Mouse (Mus musculus) adrenal gland, postnatal 4 days (tissue): ENCODE data around the gene Gm49405. TPM values are rescaled to one million over a fixed set of nuclear protein-coding genes. Genes with fewer than 3 reads are reported as not detected.
"Not testable (repeated sequence)": the region's sequence is repeated elsewhere in the genome, so short reads cannot be mapped to it uniquely, and the experiment has no call there.

Source experiments
- DNase-seq, 2 experiments: peaks; one replicate each; pipeline ENCODE4 v3.0.0; 2021 to 2022; ENCODE audit warnings: low spot score in 2 of 2, mixed read lengths in 2 of 2
- total RNA-seq, 2 experiments: library from RNA; stranded (reverse); gene quantifications; 2 replicates each; pipeline ENCODE4 v1.2.3; 2021

The Gm49405 gene
- total RNA-seq, 2 experiments from 2014 or later, result 1.7 to 1.8 TPM

GRCm38 (mm10) chr19:4049069-4049468 is 48.6 kb downstream of the Gm49405 start:
- DNase-seq, result not testable (repeated sequence)

DNA sequence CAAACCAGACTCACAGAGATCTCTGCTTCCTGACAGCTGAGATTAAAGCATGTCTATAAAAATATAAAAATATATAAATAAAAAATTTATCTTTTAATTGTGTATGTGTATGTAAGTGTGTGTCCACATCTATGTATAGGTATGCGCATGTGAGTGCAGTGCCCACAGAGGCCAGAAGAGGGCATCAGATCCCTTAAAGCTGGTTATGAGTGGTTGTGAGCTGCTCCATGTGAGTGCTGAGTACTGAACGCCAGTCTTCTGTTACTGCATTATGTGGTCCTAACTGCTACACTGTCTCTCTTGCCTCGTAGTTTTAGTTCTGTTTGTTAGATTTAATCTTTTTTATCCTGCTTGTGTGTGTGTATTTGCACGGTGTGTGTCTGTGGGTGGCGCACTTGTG is 50.6 kb downstream of the Gm49405 start:
- DNase-seq, result no peak

DNA sequence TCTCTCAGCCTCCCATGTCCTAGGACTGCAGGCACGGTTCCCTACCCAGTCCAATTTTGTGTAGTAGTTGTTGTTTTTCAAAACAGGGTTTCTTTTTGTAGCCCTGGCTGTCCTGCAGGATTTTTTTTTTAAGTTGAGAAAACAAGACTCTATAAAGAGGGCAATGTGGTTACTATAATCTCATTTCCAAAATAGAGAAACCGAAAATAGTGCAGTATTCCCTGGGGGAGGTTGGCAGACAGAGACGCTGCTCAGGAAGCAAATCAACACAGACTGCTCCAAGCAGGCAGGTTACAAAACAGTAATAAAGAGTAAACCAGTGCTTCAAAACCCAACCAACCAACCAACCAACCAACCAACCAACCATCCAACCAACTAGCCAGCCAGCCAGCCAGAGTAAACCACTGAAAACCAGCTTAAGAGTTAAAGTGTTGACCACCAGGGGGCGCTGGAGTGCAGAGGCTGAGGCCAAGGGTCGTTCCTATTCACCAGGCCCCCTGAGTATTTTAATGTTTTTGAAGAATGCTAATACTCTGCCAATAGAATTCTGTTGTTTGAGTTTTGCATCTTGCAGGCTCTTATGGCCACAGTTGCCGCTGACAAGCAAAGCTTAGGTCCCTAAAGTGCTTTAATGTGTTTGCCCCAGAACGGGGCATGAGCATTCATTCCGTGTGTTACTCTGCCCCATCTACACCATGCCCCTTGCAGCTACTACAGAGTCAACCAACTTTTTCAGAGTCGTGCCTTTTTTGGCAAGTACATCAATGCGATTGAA is 51.5 kb downstream of the Gm49405 start:
- peak; percentile 43 to 44 for DNase-seq

DNA sequence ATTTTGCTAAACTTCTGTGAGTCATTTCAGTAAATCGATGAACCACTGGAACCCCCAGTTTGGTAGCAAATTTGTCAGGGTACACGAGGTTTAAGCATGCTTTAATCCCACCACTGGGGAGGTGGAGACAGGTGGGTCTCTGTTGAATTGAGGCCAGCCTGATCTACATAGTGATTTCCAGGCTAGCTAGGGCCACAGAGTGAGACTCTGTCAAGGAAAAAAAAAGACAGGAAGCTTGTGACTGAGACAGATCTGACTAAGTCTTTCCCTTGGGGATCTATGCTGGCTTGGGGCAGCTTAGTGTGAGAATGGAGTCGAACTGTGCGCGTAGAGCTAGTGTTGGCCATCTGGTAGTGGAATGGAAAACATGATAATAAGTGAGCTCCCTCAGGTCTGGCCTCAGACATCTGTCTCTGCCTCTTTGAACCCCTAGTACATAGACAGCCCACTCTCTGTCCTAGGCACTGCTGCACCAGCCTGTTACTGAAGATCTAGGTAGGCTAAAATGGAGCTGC is 52.1 kb downstream of the Gm49405 start:
- no peak for DNase-seq

GRCm38 (mm10) chr19:4054613-4055012 is 54.2 kb downstream of the Gm49405 start:
- DNase-seq, result no peak

Other genes with a start within 250 kb of the Gm49405 start
- gene Kmt5b, start 233.2 kb upstream of the Gm49405 start, total RNA-seq, result 10 to 100 TPM; 69.7 to 70.8 TPM
- gene Chka, start 148.9 kb upstream of the Gm49405 start, total RNA-seq, result 10 to 100 TPM; 63.5 to 70.5 TPM
- 10 to 100 TPM; 80.5 to 91.9 TPM for gene Tcirg1, start 93.5 kb upstream of the Gm49405 start, total RNA-seq
- gene Ndufs8, start 87.9 kb upstream of the Gm49405 start, total RNA-seq, result 100 to 1,000 TPM; 205 to 212 TPM
- 100 to 1,000 TPM; 117 to 121 TPM for gene Aldh3b1, start 70.8 kb upstream of the Gm49405 start, total RNA-seq
- gene Unc93b1, start 65.4 kb upstream of the Gm49405 start, total RNA-seq, result 10 to 100 TPM; 53.9 to 60.7 TPM
- under 1 TPM; 0.67 to 0.87 TPM for gene Aldh3b3, start 42.0 kb upstream of the Gm49405 start, total RNA-seq
- 1 to 10 TPM; 7.5 to 8.4 TPM for gene Aldh3b2, start 28.3 kb upstream of the Gm49405 start, total RNA-seq
- gene Acy3, start 14.1 kb upstream of the Gm49405 start, total RNA-seq, result 10 to 100 TPM; 32.3 to 36.8 TPM
- under 1 TPM in 1 of 2 experiments, not detected in 1; 0.34 TPM for gene Tbx10, start 7.9 kb upstream of the Gm49405 start, total RNA-seq
- gene Nudt8, start within 50 bp of the Gm49405 start, total RNA-seq, result 10 to 100 TPM; 21.7 to 21.9 TPM
- 1 to 10 TPM; 2.4 to 2.6 TPM for gene Doc2g, start 2.7 kb downstream of the Gm49405 start, total RNA-seq
- gene Ndufv1, start 12.2 kb downstream of the Gm49405 start, total RNA-seq, result 100 to 1,000 TPM; 253 to 283 TPM
- gene Gstp1, start 37.4 kb downstream of the Gm49405 start, total RNA-seq, result 100 to 1,000 TPM; 258 to 283 TPM
- 10 to 100 TPM; 52.6 to 68.8 TPM for gene Gstp2, start 45.4 kb downstream of the Gm49405 start, total RNA-seq
- gene Gstp3, start 58.9 kb downstream of the Gm49405 start, total RNA-seq, result 10 to 100 TPM in 1 of 2 experiments, 1 to 10 TPM in 1; 1.9 to 37.5 TPM
- gene Cabp2, start 81.0 kb downstream of the Gm49405 start, total RNA-seq, result 1 to 10 TPM in 1 of 2 experiments, not detected in 1; 1.2 TPM
- 10 to 100 TPM; 45.8 to 47.3 TPM for gene Cdk2ap2, start 96.6 kb downstream of the Gm49405 start, total RNA-seq
- gene Pitpnm1, start 99.4 kb downstream of the Gm49405 start, total RNA-seq, result 10 to 100 TPM; 51.6 to 65.0 TPM
- gene Aip, start 125.2 kb downstream of the Gm49405 start, total RNA-seq, result 10 to 100 TPM; 86.1 to 88.5 TPM
- under 1 TPM; 0.08 to 0.14 TPM for gene Gpr152, start 139.2 kb downstream of the Gm49405 start, total RNA-seq
- under 1 TPM in 1 of 2 experiments, not detected in 1; 0.20 TPM for gene Cabp4, start 143.4 kb downstream of the Gm49405 start, total RNA-seq
- 100 to 1,000 TPM; 192 to 203 TPM for gene Coro1b, start 148.0 kb downstream of the Gm49405 start, total RNA-seq
- gene Ptprcap, start 153.0 kb downstream of the Gm49405 start, total RNA-seq, result 1 to 10 TPM; 5.1 to 5.2 TPM
- gene Rps6kb2, start 162.7 kb downstream of the Gm49405 start, total RNA-seq, result 10 to 100 TPM; 46.6 to 50.0 TPM
- gene Carns1, start 174.9 kb downstream of the Gm49405 start, total RNA-seq, result 1 to 10 TPM; 5.5 to 7.3 TPM
- 1 to 10 TPM; 3.2 to 4.3 TPM for gene Tbc1d10c, start 190.7 kb downstream of the Gm49405 start, total RNA-seq
- 100 to 1,000 TPM; 464 to 467 TPM for gene Ppp1ca, start 191.4 kb downstream of the Gm49405 start, total RNA-seq
- 10 to 100 TPM; 14.7 to 16.2 TPM for gene Rad9a, start 201.0 kb downstream of the Gm49405 start, total RNA-seq
- gene Clcf1, start 213.6 kb downstream of the Gm49405 start, total RNA-seq, result 10 to 100 TPM; 10.0 to 10.7 TPM
- not detected for gene AC109138.7, start 213.7 kb downstream of the Gm49405 start, total RNA-seq
- 10 to 100 TPM; 32.7 to 34.3 TPM for gene Pold4, start 231.3 kb downstream of the Gm49405 start, total RNA-seq